Mouse (Mus musculus) urinary bladder, adult 2 months (tissue): ENCODE data around the gene Bcl2l1. TPM values are rescaled to one million over a fixed set of nuclear protein-coding genes. Genes with fewer than 3 reads are reported as not detected.

Experiments used
- DNase-seq: peaks from one replicate; pipeline ENCODE4 v3.0.0; 2022; ENCODE audit warnings: low spot score
- polyA plus RNA-seq: library from polyadenylated mRNA; depleted of rRNA; stranded (reverse); fragments of >200 nt; gene quantifications from 2 replicates; pipeline ENCODE4 v1.2.3, GENCODE M21; 2012; rRNA removed

Bcl2l1 gene
- polyA plus RNA-seq = 76.7 and 88.6 TPM in 2 replicates

DNA sequence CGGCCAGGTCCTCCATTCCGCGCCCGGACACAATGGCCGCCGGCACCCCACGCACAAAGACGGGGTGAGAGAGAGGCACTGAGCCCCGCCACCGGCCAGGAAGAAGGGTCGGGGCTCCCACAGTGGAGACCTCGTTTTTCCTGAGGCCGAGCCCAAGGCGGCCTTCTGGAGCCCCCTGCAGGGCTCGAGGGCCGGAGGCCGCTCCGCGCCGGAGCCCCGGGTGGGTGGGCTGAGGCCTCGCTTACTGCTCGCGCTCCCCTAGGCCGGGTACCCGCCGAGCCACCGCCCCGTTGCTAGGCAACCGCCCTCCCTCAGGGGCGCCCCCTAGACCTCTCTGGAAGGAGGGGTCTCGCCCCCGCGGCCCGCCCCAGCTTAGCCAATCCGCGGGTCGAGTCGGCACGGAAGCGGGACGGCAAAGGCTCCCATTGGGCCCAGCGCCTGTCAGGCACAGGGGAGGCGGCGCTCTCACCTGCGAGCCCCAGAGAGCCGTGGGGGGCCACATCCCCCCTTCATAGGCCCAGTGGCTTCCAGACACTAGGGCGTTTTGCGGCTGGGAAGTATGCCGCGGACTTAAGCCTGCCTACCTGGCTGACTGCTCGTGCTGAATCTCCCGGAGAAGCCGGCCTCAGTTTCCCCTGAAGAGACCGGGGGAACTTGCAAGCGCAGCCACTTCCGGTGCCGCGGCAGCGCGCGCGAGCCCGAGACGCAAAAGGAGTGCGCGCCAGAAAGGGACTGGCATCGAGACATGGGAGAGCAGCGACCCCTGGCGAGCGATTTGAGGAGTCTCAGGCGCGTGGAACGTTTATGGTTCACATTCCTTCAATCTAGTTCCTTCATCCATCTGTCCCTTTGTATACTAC is at the start of gene Bcl2l1:
Gene Bcl2l1 (minus strand): TSS at position 710 of the 860 bp plus-strand sequence.
- peak; percentile 100 for DNase-seq

- no peak for DNase-seq
Observed at GRCm38 (mm10) chr2:152880898-152881297, 49.4 kb upstream of the Bcl2l1 start.

GRCm38 (mm10) chr2:152878239-152878638 is 46.7 kb upstream of the Bcl2l1 start:
- DNase-seq = no peak

GRCm38 (mm10) chr2:152863346-152863745 is 31.8 kb upstream of the Bcl2l1 start:
- no peak for DNase-seq

DNA sequence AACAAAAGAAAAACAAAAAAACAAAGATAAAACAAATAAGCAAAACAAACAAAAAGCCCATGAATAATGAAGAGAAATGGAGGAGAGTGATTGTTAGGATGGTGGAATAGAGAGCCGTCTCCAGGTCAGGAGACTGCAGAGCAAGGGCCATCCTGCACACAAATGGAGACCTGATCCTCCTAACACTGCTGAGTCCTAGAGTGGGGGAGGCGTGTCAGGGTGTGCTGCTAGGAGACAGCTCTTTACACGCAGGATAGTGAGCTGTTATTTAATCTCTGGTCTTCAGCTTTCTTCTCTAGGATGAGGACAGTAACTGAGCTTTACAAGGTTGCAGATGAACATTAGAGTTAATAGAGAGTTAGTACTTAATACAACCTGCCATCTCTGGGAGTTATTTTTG is 31.1 kb upstream of the Bcl2l1 start:
- DNase-seq = no peak

DNA sequence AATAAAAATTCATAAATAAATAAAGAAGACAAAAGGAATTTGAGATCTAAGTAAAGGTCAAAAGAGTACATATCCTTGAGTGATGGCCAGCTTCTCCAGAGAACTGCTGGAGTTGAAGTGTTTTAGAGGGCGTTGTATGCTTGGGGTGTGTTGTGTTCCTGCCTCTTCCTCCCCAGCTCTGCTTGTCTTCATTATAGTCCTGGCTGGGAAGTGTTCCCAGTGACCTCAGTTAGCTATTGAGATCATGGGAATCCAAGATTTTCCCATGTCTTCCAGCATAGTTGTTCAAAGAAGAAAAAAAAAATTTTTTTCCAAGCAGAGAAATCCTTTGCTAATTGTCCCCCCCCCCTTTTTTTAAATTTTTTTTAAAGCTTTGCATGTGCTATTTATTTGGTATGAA is 30.4 kb upstream of the Bcl2l1 start:
- DNase-seq = no peak

- no peak for DNase-seq
Observed at GRCm38 (mm10) chr2:152859501-152859900, 28.0 kb upstream of the Bcl2l1 start.

- no peak for DNase-seq
Observed at GRCm38 (mm10) chr2:152848466-152848865, 16.9 kb upstream of the Bcl2l1 start.

DNA sequence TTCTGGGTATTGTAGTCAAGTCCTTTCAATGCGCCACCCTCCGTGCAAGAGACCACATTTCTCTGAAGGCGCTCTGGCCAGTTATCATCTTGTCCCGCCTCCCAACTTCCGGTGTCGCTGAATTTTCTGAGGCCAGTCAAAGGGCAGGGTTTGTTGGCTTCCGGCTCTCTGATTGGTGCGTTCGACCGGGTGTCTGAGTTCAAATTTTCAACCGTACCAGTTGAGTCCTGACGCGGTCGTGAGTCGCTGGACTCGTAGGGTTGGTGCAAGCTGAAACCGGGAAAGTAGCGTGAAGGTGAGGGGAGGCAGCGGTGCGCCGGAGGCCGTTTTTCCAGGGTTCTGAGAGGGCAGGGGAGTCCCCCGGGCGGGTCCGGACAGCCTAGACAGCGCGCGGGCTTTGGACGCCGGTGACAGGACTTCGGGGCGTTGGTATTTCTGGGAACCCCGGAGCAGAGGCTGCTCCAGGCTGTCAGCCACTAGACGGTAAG is 16.3 kb upstream of the Bcl2l1 start, which contains the start of gene Tpx2:
Gene Tpx2 (plus strand): TSS at position 150 of the 488 bp plus-strand sequence.
- peak; percentile 69 for DNase-seq

- no peak for DNase-seq
Observed at GRCm38 (mm10) chr2:152847057-152847814, 15.7 kb upstream of the Bcl2l1 start.

DNA sequence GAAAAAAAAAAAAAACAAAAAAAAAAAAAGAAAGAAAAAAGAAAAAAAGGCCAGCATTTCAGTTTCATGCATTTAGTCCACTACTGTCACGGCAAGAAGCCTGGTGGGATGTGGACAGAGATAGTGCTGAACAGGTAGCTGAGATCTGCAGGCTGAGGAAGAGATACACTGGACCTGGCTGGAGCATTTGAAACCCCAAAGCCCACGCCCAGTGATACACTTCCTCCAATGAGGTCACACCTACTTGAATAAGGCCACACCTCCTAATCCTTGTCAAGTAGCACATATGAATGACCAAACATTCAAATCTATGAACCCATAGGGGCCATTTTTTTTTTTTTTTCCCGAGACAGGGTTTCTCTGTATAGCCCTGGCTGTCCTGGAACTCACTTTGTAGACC is 11.2 kb upstream of the Bcl2l1 start:
- DNase-seq = no peak

DNA sequence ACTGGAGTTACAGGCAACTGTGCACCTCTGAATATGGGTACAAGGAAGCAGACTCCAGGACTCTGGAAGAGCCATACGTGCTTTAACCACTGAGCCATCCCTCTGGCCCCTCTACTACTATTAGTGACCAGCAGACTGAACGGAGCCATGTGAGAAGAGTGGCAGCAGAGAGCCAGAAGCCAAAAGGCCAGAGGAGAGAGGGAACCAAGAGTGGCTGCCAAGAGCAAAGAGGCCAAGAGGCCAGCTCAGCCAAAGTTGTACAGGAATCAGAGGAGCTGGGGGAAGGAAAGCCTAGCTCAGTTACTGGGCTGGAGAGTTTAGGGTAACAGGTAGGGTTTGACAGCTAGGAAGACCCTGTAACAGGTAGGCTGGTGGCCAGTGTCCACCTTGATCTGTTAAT is 7.7 kb upstream of the Bcl2l1 start:
- DNase-seq = no peak

GRCm38 (mm10) chr2:152830021-152830921 is 1.3 kb downstream of the Bcl2l1 start:
- DNase-seq = peak; percentile 76

DNA sequence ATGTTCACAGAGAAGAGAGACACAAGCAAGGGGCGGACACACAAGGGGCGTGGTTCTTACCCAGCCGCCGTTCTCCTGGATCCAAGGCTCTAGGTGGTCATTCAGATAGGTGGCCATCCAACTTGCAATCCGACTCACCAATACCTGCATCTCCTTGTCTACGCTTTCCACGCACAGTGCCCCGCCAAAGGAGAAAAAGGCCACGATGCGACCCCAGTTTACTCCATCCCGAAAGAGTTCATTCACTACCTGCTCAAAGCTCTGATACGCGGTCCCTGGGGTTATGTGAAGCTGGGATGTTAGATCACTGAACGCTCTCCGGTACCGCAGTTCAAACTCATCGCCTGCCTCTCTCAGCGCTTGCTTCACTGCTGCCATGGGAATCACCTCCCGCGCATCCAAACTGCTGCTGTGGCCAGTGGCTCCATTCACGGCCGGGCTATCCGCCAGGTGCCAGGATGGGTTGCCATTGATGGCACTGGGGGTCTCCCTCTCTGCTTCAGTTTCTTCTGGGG is 2.1 kb downstream of the Bcl2l1 start:
- no peak for DNase-seq

DNA sequence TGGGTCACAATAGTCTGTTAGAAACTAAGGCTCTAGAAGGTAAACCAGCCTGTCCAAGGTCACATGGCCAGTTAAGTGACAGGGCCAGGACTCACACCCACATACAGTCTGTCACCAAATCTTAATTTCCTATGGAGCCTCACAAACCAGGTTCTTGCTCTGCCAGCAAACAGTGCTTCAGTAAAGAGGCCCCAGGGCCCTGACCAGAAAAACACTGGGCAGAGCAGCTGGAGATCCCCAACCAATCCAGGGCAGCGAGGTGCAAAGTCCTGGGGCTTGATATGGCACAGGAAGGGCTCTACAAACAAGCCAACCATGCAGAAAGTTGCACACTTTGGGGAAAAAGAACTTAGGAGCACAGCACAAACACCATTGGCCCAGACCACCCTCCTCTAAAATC is 3.0 kb downstream of the Bcl2l1 start:
- no peak for DNase-seq

GRCm38 (mm10) chr2:152828011-152828370 is 3.5 kb downstream of the Bcl2l1 start:
- DNase-seq = no peak

- no peak for DNase-seq
Observed at GRCm38 (mm10) chr2:152827321-152828010, 4.1 kb downstream of the Bcl2l1 start.

GRCm38 (mm10) chr2:152826481-152826880 is 5.0 kb downstream of the Bcl2l1 start:
- no peak for DNase-seq

DNA sequence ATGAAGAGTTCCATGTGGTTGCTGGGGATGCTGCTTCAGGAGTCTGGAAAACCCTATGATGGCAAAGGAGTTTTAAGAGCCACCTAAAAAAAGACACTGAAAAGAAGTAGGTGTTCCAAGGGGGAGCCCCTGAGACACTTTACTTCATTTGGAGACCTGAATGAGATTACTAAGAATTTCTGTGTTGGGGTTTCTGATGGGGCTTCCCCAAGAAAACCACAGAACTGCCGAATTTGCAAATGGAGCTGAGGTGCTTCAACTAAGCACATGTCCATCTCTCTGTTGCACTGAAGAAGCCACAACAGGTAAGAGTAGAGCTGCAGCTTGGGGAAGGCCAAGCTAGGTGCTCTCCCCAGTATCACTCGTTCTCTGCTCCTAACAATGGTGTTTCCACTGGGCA is 5.8 kb downstream of the Bcl2l1 start:
- no peak for DNase-seq

GRCm38 (mm10) chr2:152825168-152825697 is 6.3 kb downstream of the Bcl2l1 start:
- no peak for DNase-seq
